Mouse (Mus musculus) neural tube, embryonic 15.5 days (tissue): Measurements from ENCODE around the gene Meis2. TPM values are rescaled to one million over a fixed set of nuclear protein-coding genes. Genes with fewer than 3 reads are reported as not detected.

Experiments
- ATAC-seq: fragments of 200-750 bp; cut with Nextera tagmentation; 2 replicates; pipeline ENCODE4 v1.8.0; 2017; ENCODE audit warnings: mild to moderate bottlenecking, moderate TSS enrichment, moderate library complexity; ENCODE audit not compliant: low FRiP score
- H3K27ac ChIP-seq: fragments of 300-500 bp; sonication (generic); replicated peaks from 2 replicates; pipeline ENCODE4 v1.5.1; 2015; ENCODE audit warnings: mild to moderate bottlenecking, inconsistent platforms
- H3K27me3 ChIP-seq: fragments of 300-500 bp; sonication (generic); replicated peaks from 2 replicates; pipeline ENCODE4 v1.6.1; 2015; ENCODE audit warnings: inconsistent platforms
- H3K36me3 ChIP-seq: fragments of 300-500 bp; sonication (generic); 2 replicates; pipeline ENCODE4 v1.6.1; 2015; ENCODE audit warnings: inconsistent platforms
- H3K4me1 ChIP-seq: fragments of 300-500 bp; sonication (generic); 2 replicates; pipeline ENCODE4 v1.6.1; 2015; ENCODE audit warnings: inconsistent platforms
- H3K4me2 ChIP-seq: fragments of 300-500 bp; sonication (generic); 2 replicates; pipeline ENCODE4 v1.6.1; 2015; ENCODE audit warnings: inconsistent platforms, mild to moderate bottlenecking, moderate library complexity
- H3K4me3 ChIP-seq: fragments of 300-500 bp; sonication (generic); replicated peaks from 2 replicates; pipeline ENCODE4 v1.5.1; 2015; ENCODE audit warnings: mild to moderate bottlenecking, inconsistent platforms
- H3K9ac ChIP-seq: fragments of 300-500 bp; sonication (generic); replicated peaks from 2 replicates; pipeline ENCODE4 v1.6.1; 2015; ENCODE audit warnings: mild to moderate bottlenecking, inconsistent platforms
- H3K9me3 ChIP-seq: fragments of 300-500 bp; sonication (generic); replicated peaks from 2 replicates; pipeline ENCODE4 v1.6.1; 2016; ENCODE audit warnings: inconsistent platforms
- WGBS: fragments of 180-500 bp; shearing (Covaris S2); methylation state at CpG from one replicate; pipeline ENCODE4 v1.1.7; 2015; ENCODE audit warnings: mixed read lengths; 5-methylcytosine and 5-hydroxymethylcytosine counted together
- polyA plus RNA-seq: library from polyadenylated mRNA; unstranded; fragments of >200 nt; fragmentation: Nextera tagmentation; extraction: Ambion mirVana; gene quantifications from 2 replicates; pipeline ENCODE4 v1.2.1, GENCODE M21; 2015

Gene Meis2
- polyA plus RNA-seq, 1 experiment from 2014 or later = 95.5 TPM

- Histone ChIP-seq H3K4me1 (peaks cover 50% of the 10 kb centered on the region), H3K4me3 (peak overlapping the region; percentile 61), H3K27me3 (no peaks in the 10 kb centered on the region), H3K36me3 (no peaks in the 10 kb centered on the region), H3K9me3 (no peaks in the 10 kb centered on the region), H3K9ac (peak overlapping the region; percentile 75), H3K4me2 (peak overlapping the region; percentile 81), H3K27ac (peak overlapping the region; percentile 94)
- no peak for ATAC-seq
- 4% methylated on average over 19 of the region's 19 CpGs for WGBS
These were observed 5.4 kb downstream of the Meis2 start for GRCm38 (mm10) chr2:116060210-116060609.

- H3K9ac ChIP-seq = no peak overlapping the region
- H3K4me2 ChIP-seq = peak overlapping the region; percentile 81
- no peaks in the 10 kb centered on the region for H3K36me3 ChIP-seq
- WGBS = 36% methylated on average over 1 of the region's 1 CpGs
- H3K27ac ChIP-seq = no peak overlapping the region
- H3K9me3 ChIP-seq = no peaks in the 10 kb centered on the region
- no peaks in the 10 kb centered on the region for H3K27me3 ChIP-seq
- ATAC-seq = no peak
- H3K4me1 ChIP-seq = peaks cover 48% of the 10 kb centered on the region
- H3K4me3 ChIP-seq = peak overlapping the region; percentile 61
These were observed 6.0 kb downstream of the Meis2 start for GRCm38 (mm10) chr2:116059661-116060060.

GRCm38 (mm10) chr2:116059066-116059465 is 6.6 kb downstream of the Meis2 start:
- ATAC-seq = no peak
- Histone ChIP-seq H3K27me3 (no peaks in the 10 kb centered on the region), H3K27ac (no peak overlapping the region), H3K4me1 (peaks cover 48% of the 10 kb centered on the region), H3K36me3 (no peaks in the 10 kb centered on the region), H3K9me3 (no peaks in the 10 kb centered on the region), H3K4me3 (peak overlapping the region; percentile 19), H3K4me2 (peak overlapping the region; percentile 81), H3K9ac (no peak overlapping the region)
- 29% methylated on average over 3 of the region's 3 CpGs for WGBS

GRCm38 (mm10) chr2:116058511-116058910 is 7.1 kb downstream of the Meis2 start:
- no peak for ATAC-seq
- H3K27ac ChIP-seq = no peak overlapping the region
- no peak overlapping the region for H3K9ac ChIP-seq
- 33% methylated on average over 9 of the region's 9 CpGs for WGBS
- H3K4me2 ChIP-seq = peak overlapping the region; percentile 81
- no peaks in the 10 kb centered on the region for H3K9me3 ChIP-seq
- H3K36me3 ChIP-seq = no peaks in the 10 kb centered on the region
- no peaks in the 10 kb centered on the region for H3K27me3 ChIP-seq
- peaks cover 43% of the 10 kb centered on the region for H3K4me1 ChIP-seq
- H3K4me3 ChIP-seq = peak overlapping the region; percentile 19

- peak overlapping the region; percentile 19 for H3K4me3 ChIP-seq
- 68% methylated on average over 7 of the region's 7 CpGs for WGBS
These were observed 8.8 kb downstream of the Meis2 start for GRCm38 (mm10) chr2:116056826-116057225.

GRCm38 (mm10) chr2:116055686-116056620 is 9.7 kb downstream of the Meis2 start:
- Histone ChIP-seq H3K4me1 (peaks cover 33% of the 10 kb centered on the region), H3K36me3 (no peaks in the 10 kb centered on the region), H3K4me3 (peak overlapping the region; percentile 19), H3K4me2 (peak overlapping the region; percentile 81), H3K27ac (0 out of 2 replicates have a peak overlapping the region, but pooled peaks have one; percentile 23), H3K27me3 (no peaks in the 10 kb centered on the region), H3K9me3 (no peaks in the 10 kb centered on the region), H3K9ac (peak overlapping the region; percentile 3; the same call in 1 of the 2 replicates)
- WGBS = 33% methylated on average over 13 of the region's 13 CpGs
- ATAC-seq = no peak

More at GRCm38 (mm10) chr2:116056826-116057225, 8.8 kb downstream of the Meis2 start:
- H3K27me3 ChIP-seq = no peaks in the 10 kb centered on the region
- H3K4me2 ChIP-seq = peak overlapping the region; percentile 81
- H3K36me3 ChIP-seq = no peaks in the 10 kb centered on the region
- peaks cover 41% of the 10 kb centered on the region for H3K4me1 ChIP-seq
- H3K9ac ChIP-seq = 0 out of 2 replicates have a peak overlapping the region, but pooled peaks have one; percentile 17
- peak overlapping the region; percentile 37; the same call in 1 of the 2 replicates for H3K27ac ChIP-seq
- no peak for ATAC-seq
- H3K9me3 ChIP-seq = no peaks in the 10 kb centered on the region

GRCm38 (mm10) chr2:116053931-116054330 is 11.7 kb downstream of the Meis2 start:
- no peaks in the 10 kb centered on the region for H3K36me3 ChIP-seq
- no peak overlapping the region for H3K4me3 ChIP-seq
- 63% methylated on average over 5 of the region's 5 CpGs for WGBS
- no peaks in the 10 kb centered on the region for H3K9me3 ChIP-seq
- no peak overlapping the region for H3K27ac ChIP-seq
- H3K27me3 ChIP-seq = no peaks in the 10 kb centered on the region
- peaks cover 21% of the 10 kb centered on the region for H3K4me1 ChIP-seq
- ATAC-seq = no peak
- peak overlapping the region; percentile 9 for H3K4me2 ChIP-seq
- no peak overlapping the region for H3K9ac ChIP-seq

- Histone ChIP-seq H3K4me3 (no peak overlapping the region), H3K4me2 (peak overlapping the region; percentile 43), H3K4me1 (peaks cover 20% of the 10 kb centered on the region), H3K27me3 (no peaks in the 10 kb centered on the region), H3K27ac (no peak overlapping the region), H3K9ac (no peak overlapping the region), H3K9me3 (no peaks in the 10 kb centered on the region), H3K36me3 (no peaks in the 10 kb centered on the region)
- ATAC-seq = no peak
These were observed 12.8 kb downstream of the Meis2 start for GRCm38 (mm10) chr2:116052688-116053421.

GRCm38 (mm10) chr2:116051906-116052614 is 13.6 kb downstream of the Meis2 start:
- Histone ChIP-seq H3K4me3 (no peak overlapping the region), H3K36me3 (no peaks in the 10 kb centered on the region), H3K9me3 (no peaks in the 10 kb centered on the region), H3K4me1 (peaks cover 17% of the 10 kb centered on the region), H3K27ac (0 out of 2 replicates have a peak overlapping the region, but pooled peaks have one; percentile 30), H3K9ac (no peak overlapping the region), H3K27me3 (no peaks in the 10 kb centered on the region), H3K4me2 (peak overlapping the region; percentile 43)
- ATAC-seq = no peak
- WGBS = 27% methylated on average over 9 of the region's 9 CpGs

- whole genome bisulfite sequencing = 90% methylated on average over 9 of the region's 9 CpGs
- no peaks in the 10 kb centered on the region for H3K36me3 ChIP-seq
- no peak overlapping the region for H3K27ac ChIP-seq
- H3K4me2 ChIP-seq = peak overlapping the region; percentile 7; the same call in 1 of the 2 replicates
- H3K4me3 ChIP-seq = no peak overlapping the region
- H3K4me1 ChIP-seq = peaks cover 20% of the 10 kb centered on the region
- no peak overlapping the region for H3K9ac ChIP-seq
- ATAC-seq = no peak
- H3K9me3 ChIP-seq = no peaks in the 10 kb centered on the region
- no peaks in the 10 kb centered on the region for H3K27me3 ChIP-seq
These were observed 15.9 kb downstream of the Meis2 start for GRCm38 (mm10) chr2:116049710-116050109.

- H3K4me2 ChIP-seq = no peak overlapping the region
- WGBS = 72% methylated on average over 8 of the region's 8 CpGs
These were observed 18.3 kb downstream of the Meis2 start for GRCm38 (mm10) chr2:116047365-116047764.

More at GRCm38 (mm10) chr2:116047365-116047764, 18.3 kb downstream of the Meis2 start:
- Histone ChIP-seq H3K27me3 (no peaks in the 10 kb centered on the region), H3K9me3 (no peaks in the 10 kb centered on the region), H3K36me3 (no peaks in the 10 kb centered on the region), H3K27ac (no peak overlapping the region), H3K4me3 (no peak overlapping the region), H3K9ac (no peak overlapping the region), H3K4me1 (peaks cover 26% of the 10 kb centered on the region)
- ATAC-seq = no peak
